Mouse (Mus musculus) left cerebral cortex, postnatal 36 days (tissue): Measurements from ENCODE around the gene Wdr13. TPM values are rescaled to one million over a fixed set of nuclear protein-coding genes. Genes with fewer than 3 reads are reported as not detected.
"Not testable (repeated sequence)": the region's sequence is repeated elsewhere in the genome, so short reads cannot be mapped to it uniquely, and the experiment has no call there.

Source experiments
- DNase-seq, 2 experiments: peaks; one replicate each; pipeline ENCODE4 v3.0.0; 2021 to 2022; ENCODE audit warnings: low spot score in 2 of 2, mixed read lengths in 1 of 2
- intact Hi-C: fragments of 180-260 bp; cut with DNase I; formaldehyde crosslinking; loops from one replicate; pipeline ENCODE4 v1.15.1; 2025
- total RNA-seq, 2 experiments: library from RNA; stranded (reverse); gene quantifications; 2 replicates each; pipeline ENCODE4 v1.2.3; 2021

The Wdr13 gene
- total RNA-seq, 2 experiments from 2014 or later = 203 TPM

DNA sequence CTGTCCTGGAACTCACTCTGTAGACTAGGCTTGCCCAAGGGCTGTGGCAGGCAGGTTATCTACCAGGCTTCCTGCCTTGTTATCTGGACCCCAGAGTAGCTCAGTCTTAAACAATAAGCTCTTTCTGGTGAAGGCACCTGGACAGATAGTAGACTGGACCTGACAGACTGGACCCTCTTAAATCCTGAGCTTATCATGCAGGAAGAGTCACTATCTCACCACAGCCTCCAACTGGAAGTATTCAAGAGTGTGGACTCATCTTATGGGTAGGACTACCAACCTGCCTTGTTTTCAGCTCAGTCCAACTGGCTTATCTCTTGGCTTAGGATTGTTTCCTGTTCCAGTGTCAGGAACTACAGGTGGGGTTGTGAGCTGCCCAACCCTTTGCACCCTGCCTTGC is 15.4 kb downstream of the Wdr13 start:
- intact Hi-C loops = no loop called here

DNA sequence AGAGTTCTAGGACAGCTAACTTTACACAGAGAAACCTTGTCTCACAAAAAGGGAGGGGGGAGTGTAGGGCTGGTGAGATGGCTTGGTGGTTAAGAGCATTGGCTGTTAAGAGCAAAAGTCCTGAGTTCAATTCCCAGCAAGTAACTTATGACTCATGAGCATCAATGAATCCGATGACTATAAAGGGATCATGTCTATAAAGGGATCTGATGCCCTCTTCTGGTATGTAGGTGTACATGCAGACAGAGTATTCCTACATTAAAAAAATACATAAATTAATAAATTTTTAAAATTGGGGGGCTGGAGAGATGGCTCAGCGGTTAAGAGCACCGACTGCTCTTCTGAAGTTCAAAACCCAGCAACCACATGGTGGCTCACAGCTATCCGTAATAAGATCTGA is 17.4 kb downstream of the Wdr13 start:
- DNase-seq = no peak
- intact Hi-C loops = no loop called here

More for the DNA sequence above, 15.4 kb downstream of the Wdr13 start:
- no peak for DNase-seq

DNA sequence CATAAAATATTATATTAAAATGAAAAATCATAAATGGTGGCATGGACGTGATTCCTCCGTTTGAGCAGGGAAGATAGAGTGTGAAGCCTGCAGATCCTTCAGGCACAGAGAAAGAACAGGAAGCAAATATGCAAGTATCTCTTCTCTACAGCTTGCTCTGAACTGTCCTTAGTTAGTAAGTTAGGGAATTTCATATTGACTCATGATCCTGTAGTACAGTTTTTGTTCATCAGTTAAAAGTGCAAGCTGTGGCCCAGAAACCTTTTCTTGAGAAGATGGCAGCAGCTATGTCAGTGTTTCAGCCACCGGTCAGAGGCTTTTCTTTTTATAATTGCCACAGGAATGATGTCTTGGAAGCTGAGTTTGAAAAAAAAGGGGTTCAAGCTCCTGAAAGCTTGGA is 27.7 kb downstream of the Wdr13 start:
- intact Hi-C loops = no loop called here

DNA sequence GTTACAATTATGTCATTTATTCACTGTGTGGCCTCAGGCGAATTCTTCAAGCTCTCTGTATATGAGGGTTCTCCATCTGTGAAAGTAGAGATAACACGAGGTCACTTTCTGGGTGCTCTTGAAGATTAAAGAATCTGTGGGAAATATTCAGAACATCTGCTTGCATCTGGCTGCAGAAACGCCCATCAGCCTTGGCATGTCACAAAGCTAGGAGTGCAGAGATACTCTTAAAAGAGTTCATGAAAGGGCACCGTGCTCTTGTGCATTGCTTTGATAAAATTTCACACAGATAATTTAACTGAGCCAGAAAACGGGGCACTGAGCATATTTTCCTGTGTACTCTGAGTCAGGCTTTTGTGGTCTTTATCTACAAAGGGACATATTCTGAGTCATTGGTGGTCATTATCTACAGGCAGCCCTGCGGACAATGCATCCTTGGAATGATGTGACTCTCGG is 30.5 kb downstream of the Wdr13 start:
- intact Hi-C loops = no loop called here
- DNase-seq = no peak

More for the DNA sequence above, 27.7 kb downstream of the Wdr13 start:
- no peak for DNase-seq

DNA sequence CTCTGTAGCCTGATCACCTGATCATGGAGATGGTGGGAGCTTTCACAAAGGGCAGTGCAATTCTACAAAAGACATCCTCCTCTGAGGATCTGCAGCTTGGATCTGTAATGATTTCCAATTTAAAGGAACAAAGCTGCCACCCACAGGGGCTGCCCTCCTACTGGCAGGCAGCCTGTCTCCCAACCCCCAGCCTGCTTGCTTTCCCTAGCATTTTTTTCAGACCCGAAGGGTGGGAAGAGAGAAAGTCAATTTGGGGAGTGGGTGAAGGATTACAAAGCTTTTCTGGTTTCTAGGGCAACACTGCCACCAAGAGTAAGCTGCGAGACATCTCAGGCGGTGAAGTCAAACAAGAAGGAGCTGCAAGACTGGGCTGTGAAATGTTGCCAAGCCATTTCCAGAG is 31.7 kb downstream of the Wdr13 start:
- intact Hi-C loops = no loop called here

DNA sequence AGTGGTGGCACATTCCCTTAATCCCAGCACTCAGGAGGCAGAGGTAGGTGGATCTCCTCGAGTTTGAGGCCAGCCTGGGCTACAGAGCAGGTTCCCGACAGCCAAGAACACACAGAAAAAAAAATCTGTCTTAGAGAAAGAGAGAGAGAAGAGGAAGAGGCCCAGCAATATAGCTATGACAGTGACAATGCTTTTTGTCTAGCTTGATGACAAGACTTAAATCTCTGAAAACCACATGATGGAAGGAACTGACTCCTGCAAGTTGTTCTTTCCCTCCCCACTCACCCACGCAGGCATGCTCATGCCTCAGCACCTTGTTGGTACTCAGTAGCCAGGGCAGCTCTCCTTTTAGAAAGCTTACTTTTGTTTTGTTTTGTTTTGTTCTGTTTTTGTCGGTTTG is 33.3 kb downstream of the Wdr13 start:
- DNase-seq = no peak
- intact Hi-C loops = loop anchor here (10.0 kb wide), 1 partner anchor 155 kb away; the partner anchor contains the start of gene Hdac6

More for the DNA sequence above, 31.7 kb downstream of the Wdr13 start:
- DNase-seq = peak; percentile 30 to 34

DNA sequence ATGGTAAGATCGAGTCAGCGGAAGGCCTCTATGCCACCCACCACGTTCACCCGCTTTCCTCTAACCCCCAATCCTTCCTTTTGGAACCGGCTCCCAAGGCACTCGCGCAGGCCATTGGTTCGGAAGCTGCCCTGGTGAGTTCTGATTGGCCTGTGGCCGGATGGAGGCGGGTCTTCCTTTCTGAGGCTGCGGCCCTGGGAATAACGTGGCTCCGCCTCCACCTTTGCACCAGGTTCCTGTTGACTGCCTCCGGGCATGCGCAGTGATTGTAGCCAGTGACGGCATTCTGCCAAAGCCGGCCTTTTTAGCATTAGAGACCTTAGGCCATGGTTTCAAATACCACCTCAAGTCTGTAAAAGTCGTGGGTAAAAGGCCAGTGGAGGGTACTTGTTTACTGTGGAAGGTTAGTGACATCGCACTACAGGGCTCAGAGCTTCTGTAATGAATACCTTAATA is 35.9 kb downstream of the Wdr13 start:
- intact Hi-C loops = loop anchor here (10.0 kb wide), 1 partner anchor 152 kb away; the partner anchor contains the start of gene Hdac6
- DNase-seq = peak; percentile 92 to 94

DNA sequence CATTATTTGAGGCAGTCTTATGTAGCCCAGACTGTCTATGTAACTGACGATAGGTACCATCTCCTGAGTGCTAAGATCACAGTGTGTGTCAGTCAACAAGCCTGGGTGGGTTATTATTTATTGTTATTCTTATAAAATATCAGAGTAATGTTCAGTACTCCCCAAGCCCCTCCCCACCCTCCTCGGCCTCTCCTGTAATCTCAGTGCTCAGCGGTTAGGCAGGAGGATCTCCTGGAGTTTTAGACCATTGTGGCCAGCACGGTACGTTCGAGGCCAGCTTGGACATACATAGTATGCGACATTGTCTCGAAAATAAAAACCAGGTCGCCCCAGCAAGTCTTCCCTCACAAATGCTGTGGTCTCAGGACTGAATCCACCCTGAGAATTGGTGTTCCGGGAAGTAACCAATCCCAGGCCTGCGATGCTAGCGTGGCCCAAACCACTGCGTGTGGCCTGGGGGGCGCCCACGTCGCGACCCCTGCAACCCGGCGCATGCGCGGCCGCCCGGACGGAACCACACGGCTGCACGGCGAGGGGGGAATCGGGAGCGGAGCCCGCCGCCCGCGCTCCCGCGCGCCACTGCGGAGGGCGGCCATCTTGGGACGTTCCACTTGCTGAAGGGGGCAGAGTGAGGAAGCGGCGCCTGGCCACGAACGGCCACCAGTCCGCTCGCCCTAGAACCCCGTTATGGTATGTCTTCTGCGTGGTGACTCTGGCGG is 36.5 kb downstream of the Wdr13 start:
- intact Hi-C loops = loop anchor here (10.0 kb wide), 1 partner anchor 151 kb away; the partner anchor contains the start of gene Hdac6
- DNase-seq = peak; percentile 84 to 89

DNA sequence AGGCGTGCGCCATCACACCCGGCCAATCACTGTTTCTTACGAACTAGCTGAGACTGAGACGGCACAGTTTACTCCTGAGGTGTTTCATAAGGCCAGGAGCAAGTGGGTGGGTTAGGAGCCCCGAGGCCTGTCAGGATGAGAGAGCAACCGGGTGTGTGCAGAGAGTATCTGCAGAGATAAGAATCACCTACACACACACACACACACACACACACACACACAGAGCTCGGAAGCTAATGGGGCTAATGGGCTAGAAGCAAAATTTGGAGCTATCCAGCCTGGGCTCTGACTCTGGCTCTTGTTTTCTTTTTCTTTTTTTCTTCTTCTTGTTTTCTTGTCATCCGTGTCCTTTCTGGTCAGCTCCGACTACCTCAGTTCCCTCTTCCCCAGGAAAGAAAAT is 37.1 kb downstream of the Wdr13 start:
- intact Hi-C loops = loop anchor here (10.0 kb wide), 1 partner anchor 151 kb away; the partner anchor contains the start of gene Hdac6

DNA sequence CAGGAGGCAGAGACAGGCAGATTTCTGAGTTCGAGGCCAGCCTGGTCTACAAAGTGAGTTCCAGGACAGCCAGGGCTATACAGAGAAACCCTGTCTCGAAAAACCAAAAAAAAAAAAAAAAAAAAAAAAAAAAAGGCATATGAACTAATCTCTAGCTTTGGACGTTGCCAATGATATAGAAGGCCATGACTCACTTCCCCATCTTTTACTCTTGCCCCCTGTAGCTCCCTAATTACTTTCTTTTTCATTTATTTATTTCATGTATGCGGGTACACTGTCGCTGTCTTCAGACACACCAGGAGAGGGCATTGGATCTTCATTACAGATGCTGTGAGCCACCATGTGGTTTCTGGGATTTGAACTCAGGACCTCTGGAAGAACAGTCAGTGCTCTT is 41.7 kb downstream of the Wdr13 start:
- intact Hi-C loops = loop anchor here (10.0 kb wide), 1 partner anchor 146 kb away; the partner anchor contains the start of gene Hdac6
- not testable (repeated sequence) for DNase-seq

More for the DNA sequence above, 37.1 kb downstream of the Wdr13 start:
- DNase-seq = no peak

DNA sequence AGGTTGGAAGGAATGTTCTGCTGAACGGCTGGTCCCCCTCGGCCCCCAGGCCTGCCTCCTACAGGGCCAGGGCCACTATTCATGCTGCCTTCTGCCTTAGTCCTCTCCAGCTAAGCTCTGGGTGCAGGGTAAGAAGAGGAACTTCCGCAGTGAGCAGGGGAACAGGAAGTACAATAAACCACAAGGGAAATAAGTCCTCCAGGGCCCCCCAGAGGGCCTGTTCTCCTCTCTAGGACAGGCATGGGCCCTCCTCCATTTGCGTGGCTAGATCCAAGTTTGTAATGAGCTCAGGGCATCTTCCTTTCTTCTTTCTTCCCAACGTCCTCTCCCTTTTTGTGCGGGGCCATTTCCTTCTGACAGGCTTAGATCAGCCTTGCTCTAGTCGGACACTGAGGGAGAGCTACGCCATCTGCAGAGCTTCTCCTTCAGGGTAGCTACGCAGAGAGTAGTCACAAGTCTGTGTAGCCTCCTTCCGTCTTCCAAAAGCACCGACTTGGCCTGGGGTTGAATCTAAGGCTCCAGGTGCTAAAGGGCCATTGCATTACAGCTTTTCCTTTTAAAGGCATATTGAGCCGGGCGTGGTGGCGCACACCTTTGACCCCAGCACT is 42.2 kb downstream of the Wdr13 start, which contains the start of gene Was:
TSS of gene Was (minus strand) at position 153 of the 608 bp plus-strand sequence.
- no peak for DNase-seq
- intact Hi-C loops = loop anchor here (10.0 kb wide), 1 partner anchor 146 kb away; the partner anchor contains the start of gene Hdac6

DNA sequence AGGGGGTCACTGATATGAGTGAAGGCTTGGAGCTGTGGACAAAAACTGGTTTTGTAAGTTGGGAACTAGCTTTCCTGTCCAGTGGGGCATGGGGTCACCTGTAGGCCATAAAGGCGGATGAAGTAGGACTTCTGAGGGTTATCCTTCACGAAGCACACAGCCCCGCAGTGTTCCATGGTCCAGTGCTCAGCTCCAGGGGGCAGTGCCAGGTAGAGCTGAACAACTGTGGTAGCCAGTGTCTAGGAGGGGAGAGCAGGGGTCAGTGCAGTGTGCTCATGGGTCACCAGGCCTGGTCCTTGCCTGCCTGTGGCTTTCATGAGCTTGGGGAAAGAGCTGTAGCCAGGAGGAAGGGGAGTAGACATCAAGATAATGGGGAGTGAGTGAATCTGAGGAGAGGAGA is 42.9 kb downstream of the Wdr13 start:
- no peak for DNase-seq
- intact Hi-C loops = loop anchor here (10.0 kb wide), 1 partner anchor 145 kb away; the partner anchor contains the start of gene Hdac6

DNA sequence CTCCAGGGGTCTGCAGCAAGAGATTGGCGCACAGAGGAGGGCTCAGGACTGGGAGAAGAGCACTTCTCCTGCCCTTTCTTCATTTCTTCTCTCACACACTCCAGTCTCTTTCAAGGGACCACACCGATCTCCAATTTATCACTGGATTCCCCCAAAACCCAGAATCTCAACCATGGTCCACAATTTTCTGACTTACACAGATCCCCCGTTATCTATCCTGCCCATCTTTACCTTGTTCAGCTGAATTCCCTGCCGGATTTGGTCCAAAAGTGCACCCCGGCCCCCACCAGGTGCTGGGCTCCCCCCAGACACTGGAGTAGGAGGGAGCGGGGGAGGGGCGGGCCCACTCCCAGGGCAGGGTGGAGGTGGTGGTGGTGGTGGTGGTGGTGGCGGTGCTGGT is 47.1 kb downstream of the Wdr13 start:
- DNase-seq = no peak
- intact Hi-C loops = no loop called here

DNA sequence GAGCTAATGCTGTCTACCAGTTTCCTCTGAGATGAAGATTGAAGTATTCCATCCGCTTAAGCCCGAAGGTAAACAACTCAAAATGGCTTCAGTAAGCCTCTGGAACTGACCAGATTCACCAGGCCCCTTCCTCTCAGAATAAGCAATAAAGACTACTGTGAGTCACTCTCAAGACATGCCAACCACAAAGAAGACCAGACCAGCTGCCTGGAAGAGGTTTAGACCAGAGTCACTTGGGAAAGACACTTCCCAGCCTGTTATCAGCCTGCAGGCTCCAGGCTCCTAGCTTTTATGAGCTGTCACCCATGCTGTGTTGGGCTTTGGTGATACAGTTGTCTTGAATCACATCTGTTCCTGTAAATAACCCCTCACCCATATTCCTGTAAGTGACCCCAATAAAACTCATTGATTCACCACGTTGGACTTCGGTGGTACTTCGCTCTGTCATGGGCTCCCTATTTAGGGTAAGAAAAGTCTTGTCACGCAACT is 47.9 kb downstream of the Wdr13 start:
- intact Hi-C loops = no loop called here
- no peak for DNase-seq

DNA sequence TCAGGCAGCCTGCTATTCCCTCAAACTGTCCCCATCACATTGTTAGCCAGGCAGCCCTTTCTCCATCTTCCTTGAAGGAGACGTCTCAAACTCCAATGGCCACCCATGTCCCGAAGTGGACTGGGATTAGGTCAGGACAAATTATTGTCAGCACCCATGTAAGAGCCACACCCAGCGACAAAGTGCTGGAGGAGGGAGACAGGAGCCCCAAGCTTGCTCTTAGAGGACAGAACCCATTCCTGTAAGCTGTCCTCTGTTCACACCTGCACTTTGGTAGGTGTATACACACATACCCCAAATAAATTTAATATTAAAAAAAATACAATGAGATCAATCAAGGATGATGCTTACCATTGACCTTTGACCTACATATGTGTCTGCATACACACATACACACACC is 57.6 kb downstream of the Wdr13 start:
- no peak for DNase-seq
- intact Hi-C loops = no loop called here

DNA sequence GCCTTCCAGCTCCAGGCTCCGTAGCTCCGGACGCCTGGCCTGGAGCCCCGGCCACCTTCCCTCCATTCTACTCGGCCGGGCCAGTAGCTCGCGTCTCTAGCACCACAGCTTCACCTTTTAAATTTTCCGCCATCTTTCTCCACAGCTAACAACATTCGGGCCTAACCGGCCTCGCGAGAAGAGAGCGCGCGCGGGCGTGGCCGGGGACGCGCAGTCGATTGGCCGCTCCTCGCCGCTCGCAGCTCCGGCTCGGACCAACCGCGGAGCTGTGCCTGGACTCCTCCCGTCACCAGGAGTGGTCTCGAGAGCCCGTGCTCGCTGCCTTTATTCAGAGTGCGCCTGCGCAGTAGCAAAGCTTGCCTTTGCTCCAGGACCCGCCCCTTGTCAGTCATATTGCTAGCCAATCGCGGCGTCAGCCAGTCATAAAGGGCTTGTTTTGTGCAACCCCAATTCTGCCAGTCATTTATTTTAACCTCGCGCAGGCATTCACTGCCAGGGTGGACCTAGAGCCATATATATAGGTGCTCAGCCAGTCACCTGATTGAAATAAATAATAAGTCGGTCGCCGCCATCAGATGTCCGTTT is 58.2 kb downstream of the Wdr13 start, which contains the start of gene Suv39h1:
TSS of gene Suv39h1 (minus strand) at position 331 of the 585 bp plus-strand sequence.
- intact Hi-C loops = loop anchor here (5.0 kb wide), 1 partner anchor 127 kb away; the partner anchor contains the start of gene Hdac6
- peak; percentile 91 for DNase-seq

DNA sequence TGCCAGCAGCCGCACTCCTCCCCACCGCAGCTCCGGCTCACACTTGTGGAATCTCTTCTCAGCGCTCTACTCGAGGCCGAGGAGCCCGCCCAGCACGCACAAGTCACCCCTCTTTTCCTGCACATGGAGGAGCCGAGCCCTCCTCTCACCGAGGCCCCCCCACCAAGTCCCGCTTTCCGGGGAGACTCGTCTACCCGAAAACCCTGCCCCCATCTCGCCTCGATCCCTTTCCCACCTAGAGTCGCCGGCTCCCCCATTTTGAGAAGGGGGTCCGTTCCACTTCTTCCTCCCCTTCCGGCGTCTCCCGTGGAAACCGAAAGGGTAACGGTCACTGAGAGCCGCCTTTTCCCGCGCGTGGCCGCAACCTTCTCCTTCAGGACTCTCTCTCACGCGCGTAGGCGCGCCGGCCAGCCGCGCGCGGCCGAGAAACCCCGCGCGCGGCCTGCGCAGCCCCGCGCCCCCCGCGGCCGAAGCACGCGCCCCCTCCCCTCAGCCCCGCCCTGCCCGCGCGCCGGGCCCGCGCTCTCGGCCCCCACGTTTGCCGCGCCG is 58.7 kb downstream of the Wdr13 start:
- DNase-seq = peak; percentile 5 to 8

More for the DNA sequence above, 58.7 kb downstream of the Wdr13 start:
- intact Hi-C loops = loop anchor here (5.0 kb wide), 1 partner anchor 127 kb away; the partner anchor contains the start of gene Hdac6
